Mouse (Mus musculus) left cerebral cortex, postnatal 14 days (tissue): ENCODE results near the gene Sprr2k. TPM values are rescaled to one million over a fixed set of nuclear protein-coding genes. Genes with fewer than 3 reads are reported as not detected.
A peak's percentile ranks its signal among the peaks of the same experiment; 100 is the strongest.
"Not testable (repeated sequence)": the region's sequence is repeated elsewhere in the genome, so short reads cannot be mapped to it uniquely, and the experiment has no call there.

Experiments
- DNase-seq, 2 experiments: peaks; one replicate each; pipeline ENCODE4 v3.0.0; 2021 to 2022; ENCODE audit warnings: low spot score in 2 of 2, mixed read lengths in 1 of 2
- intact Hi-C: fragments of 180-260 bp; cut with DNase I; formaldehyde crosslinking; loops from one replicate; pipeline ENCODE4 v1.15.1; 2025
- long read RNA-seq, 2 experiments: library from polyadenylated mRNA; stranded (forward); transcript quantifications; one replicate each; pipeline ENCODE4 v2.0.0; 2021
- total RNA-seq, 2 experiments: library from RNA; stranded (reverse); gene quantifications; 2 replicates each; pipeline ENCODE4 v1.2.3; 2021

The Sprr2k gene
- total RNA-seq: not detected
- long read RNA-seq, experiment 1: 0 reads
- long read RNA-seq, experiment 2: 0 reads

GRCm38 (mm10) chr3:92432282-92432681 lies at the start of gene Sprr2k:
Sprr2k (plus strand) TSS chr3:92432582.
- intact Hi-C loops: no loop called here
- no peak for DNase-seq

- DNase-seq: no peak
- intact Hi-C loops: no loop called here
Measured at GRCm38 (mm10) chr3:92385385-92385784, 47.0 kb upstream of the Sprr2k start, which contains the start of gene Sprr2h. Sprr2h (plus strand) TSS chr3:92385685.

GRCm38 (mm10) chr3:92394301-92394700 lies 38.1 kb upstream of the Sprr2k start:
- intact Hi-C loops: loop anchor here (5.0 to 10.0 kb wide), 3 partner anchors 118 to 242 kb away; partner anchors contain the start of gene 2210017I01Rik
- DNase-seq: peak; percentile 8 to 15

- intact Hi-C loops: no loop called here
- DNase-seq: no peak
Measured at GRCm38 (mm10) chr3:92407691-92408090, 24.7 kb upstream of the Sprr2k start, which contains the start of gene Sprr2i. Sprr2i (plus strand) TSS chr3:92407991.

GRCm38 (mm10) chr3:92417782-92418181 lies 14.6 kb upstream of the Sprr2k start, which contains the start of gene Sprr2j-ps:
Sprr2j-ps (plus strand) TSS chr3:92418082.
- intact Hi-C loops: no loop called here

GRCm38 (mm10) chr3:92429323-92429722 lies 3.1 kb upstream of the Sprr2k start, which contains the start of gene Gm9774:
Gm9774 (minus strand) TSS chr3:92429423.
- DNase-seq: no peak

More at GRCm38 (mm10) chr3:92417782-92418181, 14.6 kb upstream of the Sprr2k start, which contains the start of gene Sprr2j-ps:
- DNase-seq: no peak

GRCm38 (mm10) chr3:92438689-92439088 lies 6.3 kb downstream of the Sprr2k start, which contains the start of gene Sprr1b:
Sprr1b (minus strand) TSS chr3:92438789.
- intact Hi-C loops: no loop called here
- DNase-seq: no peak

More at GRCm38 (mm10) chr3:92429323-92429722, 3.1 kb upstream of the Sprr2k start, which contains the start of gene Gm9774:
- intact Hi-C loops: no loop called here

GRCm38 (mm10) chr3:92440177-92440576 lies 7.8 kb downstream of the Sprr2k start:
- intact Hi-C loops: no loop called here
- no peak for DNase-seq

GRCm38 (mm10) chr3:92455151-92455550 lies 22.8 kb downstream of the Sprr2k start:
- no peak for DNase-seq
- intact Hi-C loops: no loop called here

- DNase-seq: no peak
- intact Hi-C loops: no loop called here
Measured at GRCm38 (mm10) chr3:92458620-92459019, 26.2 kb downstream of the Sprr2k start, which contains the start of gene Sprr3. Sprr3 (minus strand) TSS chr3:92458720.

- no peak for DNase-seq
- intact Hi-C loops: no loop called here
Measured at GRCm38 (mm10) chr3:92466576-92466975, 34.2 kb downstream of the Sprr2k start.

GRCm38 (mm10) chr3:92467424-92467823 lies 35.0 kb downstream of the Sprr2k start:
- intact Hi-C loops: no loop called here
- DNase-seq: no peak

- no peak for DNase-seq
- intact Hi-C loops: no loop called here
Measured at GRCm38 (mm10) chr3:92470111-92470510, 37.7 kb downstream of the Sprr2k start.

GRCm38 (mm10) chr3:92481249-92481648 lies 48.9 kb downstream of the Sprr2k start:
- intact Hi-C loops, DNase-seq: not testable (repeated sequence)

Other genes starting within 250 kb of the Sprr2k start
- not detected for gene Sprr2a1, start 216.8 kb upstream of the Sprr2k start, total RNA-seq
- gene Sprr2a2, start 216.7 kb upstream of the Sprr2k start, total RNA-seq: not detected
- gene Sprr2a3, start 147.2 kb upstream of the Sprr2k start, total RNA-seq: not detected
- gene Sprr2b, start 116.0 kb upstream of the Sprr2k start, total RNA-seq: not detected
- gene Sprr2d, start 93.4 kb upstream of the Sprr2k start, total RNA-seq: not detected
- not detected for gene Sprr2e, start 80.4 kb upstream of the Sprr2k start, total RNA-seq
- gene Sprr2f, start 67.4 kb upstream of the Sprr2k start, total RNA-seq: not detected
- not detected for gene Sprr2h, start 46.9 kb upstream of the Sprr2k start, total RNA-seq
- not detected for gene Sprr2i, start 24.6 kb upstream of the Sprr2k start, total RNA-seq
- gene Sprr2j-ps, start 14.5 kb upstream of the Sprr2k start, total RNA-seq: not detected
- 1 to 10 TPM; 1.4 to 3.5 TPM for gene Gm9774, start 3.2 kb upstream of the Sprr2k start, total RNA-seq
- not detected for gene Sprr1b, start 6.2 kb downstream of the Sprr2k start, total RNA-seq
- gene Sprr3, start 26.1 kb downstream of the Sprr2k start, total RNA-seq: not detected
- not detected for gene Sprr1a, start 53.3 kb downstream of the Sprr2k start, total RNA-seq
- gene Sprr4, start 67.9 kb downstream of the Sprr2k start, total RNA-seq: not detected
- gene 2310046K23Rik, start 101.9 kb downstream of the Sprr2k start, total RNA-seq: not detected
- gene Ivl, start 141.2 kb downstream of the Sprr2k start, total RNA-seq: not detected
- not detected for gene Smcp, start 156.4 kb downstream of the Sprr2k start, total RNA-seq
- not detected for gene 2210017I01Rik, start 174.9 kb downstream of the Sprr2k start, total RNA-seq
- gene Lce6a, start 189.1 kb downstream of the Sprr2k start, total RNA-seq: not detected
- not detected for gene Lce1a1, start 215.7 kb downstream of the Sprr2k start, total RNA-seq
- gene Lce1b, start 224.3 kb downstream of the Sprr2k start, total RNA-seq: not detected
- not detected for gene Lce1a2, start 237.7 kb downstream of the Sprr2k start, total RNA-seq
- not detected for gene Lce1c, start 246.7 kb downstream of the Sprr2k start, total RNA-seq